Mouse (Mus musculus) small intestine, adult 2 months (tissue): ENCODE measurements around the gene Bpifa6.

ENCODE experiments used
- CTCF ChIP-seq: fragments of 200-500 bp; IDR thresholded peaks from 2 replicates; pipeline ENCODE4 v1.5.1; 2012; ENCODE audit warnings: low read depth, mild to moderate bottlenecking, control low read depth, inconsistent platforms, low read length, moderate library complexity, mixed read lengths; ENCODE audit not compliant: insufficient replicate concordance, insufficient read length; ENCODE audit errors: extremely low read depth
- POLR2A ChIP-seq: fragments of 200-500 bp; IDR thresholded peaks from 2 replicates; pipeline ENCODE4 v1.6.1; 2012; ENCODE audit warnings: low read depth, mild to moderate bottlenecking, control low read depth, inconsistent platforms, low read length, moderate library complexity

DNA sequence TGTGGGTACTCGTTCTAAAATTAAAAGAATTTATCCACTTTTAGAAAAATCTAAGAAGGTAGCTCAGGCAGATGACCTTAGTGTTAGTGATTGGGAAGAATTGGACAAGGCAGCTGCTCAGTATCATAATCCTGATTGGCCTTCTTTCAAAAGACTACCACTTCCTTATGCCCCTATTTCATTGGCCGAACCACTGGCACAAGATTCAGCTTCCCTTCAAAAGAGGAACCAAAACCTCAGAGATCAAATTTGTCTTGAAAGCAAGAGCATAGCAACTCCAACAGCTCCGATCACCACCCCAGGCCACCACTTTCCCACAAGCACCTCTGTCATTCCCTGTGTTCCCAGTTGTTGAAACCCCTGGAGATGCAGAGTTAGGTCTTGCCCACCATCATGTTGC is 70.0 kb downstream of the Bpifa6 start:
- TF ChIP-seq CTCF (no peak), POLR2A (no peak)
